Mouse (Mus musculus) testis, adult 2 months (tissue): ENCODE measurements at regions not wholly inside any gene's neighbourhood (a gene's known extent, or its start where the extent isn't known, plus 50 kb on each side); places are given as distances from the start of the nearest gene placed in this dataset.

Experiments
- CTCF ChIP-seq: fragments of 200-500 bp; IDR thresholded peaks from 2 replicates; pipeline ENCODE4 v1.5.1; 2012; ENCODE audit warnings: low read depth, mild to moderate bottlenecking, inconsistent platforms, low read length, moderate library complexity; ENCODE audit not compliant: control insufficient read depth, insufficient read depth, insufficient replicate concordance
- POLR2A ChIP-seq: fragments of 200-500 bp; IDR thresholded peaks from 2 replicates; pipeline ENCODE4 v1.6.1; 2012; ENCODE audit warnings: low read depth, mild to moderate bottlenecking, inconsistent platforms, low read length, moderate library complexity; ENCODE audit not compliant: control insufficient read depth

DNA sequence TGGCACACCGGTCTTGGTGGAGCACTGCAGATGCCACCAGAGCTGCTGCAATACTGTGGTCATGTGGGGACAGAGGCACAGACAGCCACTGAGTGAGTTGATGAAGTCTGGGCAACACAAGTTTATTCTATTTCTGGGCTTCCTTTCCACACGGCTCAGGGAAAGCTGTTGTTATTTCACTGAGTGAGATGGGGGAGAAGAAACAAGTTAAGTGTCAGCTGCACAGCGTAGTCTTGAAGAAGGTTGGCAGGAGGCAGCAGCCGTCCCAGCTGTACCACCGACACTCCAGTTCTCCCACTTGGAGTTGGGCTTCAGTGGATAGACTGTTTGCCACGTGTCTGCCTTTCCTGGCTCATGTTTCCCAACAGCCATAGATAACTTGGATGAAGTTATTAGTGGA lies 216.8 kb upstream of the Camk1g start:
- TF ChIP-seq CTCF, result no peak
- no peak for TF ChIP-seq POLR2A
